In genomic region chr5:48235270-48235669, GRCm38 (mm10) we compare ENCODE assay signal across 14 mouse cellular contexts.
"Had no signal": no experiment of that assay in that cellular context is flagged by ENCODE, and none has a peak within 500 bp of the region (broad histone marks: within the 10 kb centered on the region; RNA-seq: fewer than 3 reads in every experiment).

No protein-coding gene starts in this region.

- H3K9ac ChIP-seq: liver, embryonic 13.5 days; neural tube, embryonic 13.5 days had no signal

- H3K4me1 ChIP-seq: liver, embryonic 13.5 days; neural tube, embryonic 13.5 days had no signal

- H3K27ac ChIP-seq: kidney, postnatal 0 days; layer of hippocampus, adult 2 months; liver, embryonic 13.5 days; neural tube, embryonic 13.5 days had no signal

- DNase-seq: kidney, adult 2 months; kidney, postnatal 25 days; layer of hippocampus, adult 9-11 months; liver, embryonic 13.5 days; lung, adult 2 months; lung, postnatal 14 days; lung, postnatal 4 days; thymus, adult 18-20 months; thymus, postnatal 36 days had no signal

- H3K4me2 ChIP-seq: liver, embryonic 13.5 days; neural tube, embryonic 13.5 days had no signal

- H3K4me3 ChIP-seq: layer of hippocampus, adult 2 months; liver, embryonic 13.5 days; myocyte; neural tube, embryonic 13.5 days had no signal

- ATAC-seq: intestine, postnatal 0 days had no signal

- H3K9me3 ChIP-seq: liver, embryonic 13.5 days; neural tube, embryonic 13.5 days had no signal

- H3K36me3 ChIP-seq: liver, embryonic 13.5 days had no signal

- H3K27me3 ChIP-seq: liver, embryonic 13.5 days; neural tube, embryonic 13.5 days had no signal
